Mouse (Mus musculus) hindbrain, embryonic 15.5 days (tissue): ENCODE results near the gene Acr. TPM values are rescaled to one million over a fixed set of nuclear protein-coding genes. Genes with fewer than 3 reads are reported as not detected.

ENCODE experiments used
- ATAC-seq: fragments of 200-750 bp; cut with Nextera tagmentation; 2 replicates; pipeline ENCODE4 v1.8.0; 2017; ENCODE audit warnings: low read depth, moderate number of reproducible peaks, moderate TSS enrichment; ENCODE audit not compliant: low FRiP score
- H3K27ac ChIP-seq: fragments of 300-500 bp; sonication (generic); replicated peaks from 2 replicates; pipeline ENCODE4 v1.5.1; 2015; ENCODE audit warnings: mild to moderate bottlenecking, inconsistent platforms
- H3K27me3 ChIP-seq: fragments of 300-500 bp; sonication (generic); 2 replicates; pipeline ENCODE4 v1.6.1; 2015; ENCODE audit warnings: control low read depth, inconsistent platforms
- H3K36me3 ChIP-seq: fragments of 300-500 bp; sonication (generic); 2 replicates; pipeline ENCODE4 v1.6.1; 2015; ENCODE audit warnings: control low read depth, inconsistent platforms
- H3K4me1 ChIP-seq: fragments of 300-500 bp; sonication (generic); replicated peaks from 2 replicates; pipeline ENCODE4 v1.6.1; 2015; ENCODE audit warnings: control low read depth, inconsistent platforms
- H3K4me2 ChIP-seq: fragments of 300-500 bp; sonication (generic); 2 replicates; pipeline ENCODE4 v1.6.1; 2015; ENCODE audit warnings: moderate library complexity, mild to moderate bottlenecking, inconsistent platforms
- H3K4me3 ChIP-seq: fragments of 300-500 bp; sonication (generic); 2 replicates; pipeline ENCODE4 v1.5.1; 2015; ENCODE audit warnings: mild to moderate bottlenecking, inconsistent platforms
- H3K9ac ChIP-seq: fragments of 300-500 bp; sonication (generic); 2 replicates; pipeline ENCODE4 v1.6.1; 2015; ENCODE audit warnings: inconsistent platforms
- H3K9me3 ChIP-seq: fragments of 300-500 bp; sonication (generic); 2 replicates; pipeline ENCODE4 v1.6.1; 2016; ENCODE audit warnings: control low read depth, inconsistent platforms
- WGBS: fragments of 180-500 bp; shearing (Covaris S2); methylation state at CpG from one replicate; pipeline ENCODE4 v1.1.7; 2015; 5-methylcytosine and 5-hydroxymethylcytosine counted together
- polyA plus RNA-seq: library from polyadenylated mRNA; unstranded; fragments of >200 nt; fragmentation: Nextera tagmentation; extraction: Ambion mirVana; gene quantifications from 2 replicates; pipeline ENCODE4 v1.2.1, GENCODE M21; 2015

Acr gene
- polyA plus RNA-seq: 1.4 and 1.5 TPM in 2 replicates

DNA sequence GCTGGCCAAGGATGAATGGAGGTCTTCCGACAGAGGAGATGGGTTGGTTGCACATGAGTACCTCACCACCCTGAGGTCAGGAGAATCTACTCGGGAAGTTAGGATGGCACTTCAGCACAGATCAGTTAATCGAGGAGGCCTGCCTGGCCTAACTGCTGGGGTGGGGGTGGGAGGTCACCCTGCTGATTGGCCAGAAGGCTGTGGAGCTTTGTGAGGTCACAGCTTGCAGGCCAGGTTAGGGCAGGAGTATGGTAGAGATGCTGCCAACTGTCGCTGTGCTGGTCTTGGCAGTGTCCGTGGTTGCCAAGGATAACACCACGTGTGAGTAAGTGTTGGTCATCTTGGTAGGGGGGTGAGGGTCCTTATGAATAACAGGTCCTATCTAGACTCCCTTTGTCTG, at the start of gene Acr:
Acr (plus strand) TSS at position 213 of the 400 bp plus-strand sequence.
- Histone ChIP-seq H3K36me3 (no peaks in the 10 kb centered on the region), H3K4me3 (no peak within 1 kb of the TSS), H3K9me3 (no peaks in the 10 kb centered on the region), H3K27ac (no peak within 1 kb of the TSS), H3K4me2 (no peak within 1 kb of the TSS), H3K4me1 (no peaks in the 10 kb centered on the region), H3K27me3 (no peaks in the 10 kb centered on the region), H3K9ac (no peak within 1 kb of the TSS)
- no peak for ATAC-seq
- 92% methylated on average over 6 of the region's 6 CpGs for WGBS

DNA sequence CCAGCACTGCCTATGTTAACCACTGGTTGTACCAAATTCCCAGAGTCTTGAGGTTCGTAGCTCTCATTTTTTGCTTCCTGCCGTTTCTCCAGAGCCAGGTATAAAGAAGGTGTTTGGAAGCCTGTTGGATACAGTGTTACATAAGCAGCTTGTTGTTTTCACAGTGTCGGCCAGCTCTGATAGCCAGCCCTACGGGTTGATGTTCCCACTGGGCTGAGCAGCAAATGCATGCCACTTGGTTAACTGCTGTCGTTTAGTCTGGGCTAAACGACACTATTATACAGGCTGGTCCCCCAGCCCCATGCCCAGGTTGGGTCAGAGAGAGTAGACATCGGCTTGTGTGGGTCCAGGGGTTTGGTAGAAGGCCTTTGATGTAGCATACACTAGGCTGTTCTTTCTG, 46.2 kb upstream of the Acr start:
- no peak overlapping the region for H3K4me2 ChIP-seq
- H3K4me1 ChIP-seq: peaks cover 20% of the 10 kb centered on the region
- H3K27me3 ChIP-seq: peaks cover 4% of the 10 kb centered on the region; the same call in 1 of the 2 replicates
- no peak overlapping the region for H3K9ac ChIP-seq
- no peak overlapping the region for H3K27ac ChIP-seq
- ATAC-seq: no peak
- peaks cover 11% of the 10 kb centered on the region; the same call in 1 of the 2 replicates for H3K36me3 ChIP-seq
- WGBS: 81% methylated on average over 7 of the region's 7 CpGs
- no peaks in the 10 kb centered on the region for H3K9me3 ChIP-seq
- H3K4me3 ChIP-seq: no peak overlapping the region

DNA sequence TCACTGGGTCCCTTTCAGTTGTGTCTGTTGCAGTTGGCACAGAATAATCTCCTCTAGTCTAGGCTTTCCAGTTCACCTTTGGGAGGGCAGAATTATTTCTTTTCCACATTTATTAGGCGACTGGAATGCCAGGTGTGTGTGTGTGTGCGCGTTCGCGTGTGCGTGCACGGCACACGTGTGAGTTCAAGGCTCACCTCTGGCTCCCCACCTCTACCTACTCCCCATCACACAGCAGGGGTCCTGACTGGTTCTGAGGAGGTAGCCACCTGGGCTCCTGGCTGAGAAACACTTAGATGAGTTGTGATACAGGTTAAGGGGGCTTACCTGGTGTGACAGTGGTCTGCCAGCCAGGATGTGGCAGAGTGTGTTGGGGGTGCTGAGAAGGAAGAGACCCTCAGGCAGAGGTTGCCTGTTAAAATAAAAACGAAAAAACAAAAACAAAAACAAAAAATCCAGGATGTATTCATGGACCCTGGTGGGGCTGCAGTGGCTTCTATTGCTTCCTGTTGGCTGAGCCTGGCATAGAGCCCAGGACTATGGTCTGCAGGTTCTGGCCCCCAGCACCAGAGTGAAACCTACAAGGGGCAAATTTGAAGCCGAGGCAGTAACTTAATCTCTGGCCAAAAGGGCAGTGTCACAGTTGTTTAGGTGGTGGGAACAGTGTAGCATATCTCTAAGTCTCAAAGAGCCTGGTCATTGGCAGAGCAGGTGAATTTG, 45.4 kb upstream of the Acr start:
- Histone ChIP-seq H3K9ac (no peak overlapping the region), H3K27me3 (peaks cover 4% of the 10 kb centered on the region; the same call in 1 of the 2 replicates)
- WGBS: 83% methylated on average over 10 of the region's 10 CpGs

DNA sequence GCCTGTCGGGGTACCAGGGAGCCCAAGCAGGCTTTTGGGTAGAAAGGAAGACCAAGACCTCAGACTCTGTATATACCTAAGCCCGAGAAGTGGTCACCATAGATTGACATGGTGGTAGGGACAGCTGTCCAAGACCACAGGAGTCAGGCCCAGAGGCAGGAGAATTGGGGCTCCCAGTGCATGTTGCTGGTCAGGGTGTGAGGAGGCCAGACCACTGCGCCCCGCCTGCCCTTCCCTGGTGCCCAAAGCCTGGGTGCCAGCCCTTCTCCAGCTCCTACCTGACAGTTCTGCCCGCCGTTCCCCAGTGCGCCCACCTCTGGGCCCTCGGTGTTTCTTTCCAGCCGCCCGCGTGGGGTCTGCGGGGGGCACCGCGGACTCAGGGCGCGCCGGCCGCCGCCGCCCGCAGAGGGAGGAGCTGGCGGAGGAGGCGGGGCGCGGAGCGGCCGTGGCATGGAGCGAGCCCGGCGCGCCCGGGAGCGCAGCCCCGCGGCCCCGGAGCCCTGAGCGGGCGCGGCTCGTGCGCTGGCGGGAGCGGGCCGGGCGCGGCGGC, 44.8 kb upstream of the Acr start:
- Histone ChIP-seq H3K4me2 (peak overlapping the region; percentile 96), H3K27me3 (peaks cover 4% of the 10 kb centered on the region; the same call in 1 of the 2 replicates), H3K9ac (peak overlapping the region; percentile 45), H3K36me3 (peaks cover 6% of the 10 kb centered on the region; the same call in 1 of the 2 replicates), H3K27ac (no peak overlapping the region), H3K4me1 (peaks cover 20% of the 10 kb centered on the region), H3K4me3 (peak overlapping the region; percentile 76), H3K9me3 (no peaks in the 10 kb centered on the region)
- peak; percentile 55 for ATAC-seq
- 11% methylated on average over 37 of the region's 47 CpGs for WGBS

More for the DNA sequence above, 45.4 kb upstream of the Acr start:
- H3K9me3 ChIP-seq: no peaks in the 10 kb centered on the region
- peak; percentile 9; the same call in 1 of the 2 replicates for ATAC-seq
- peak overlapping the region; percentile 96 for H3K4me2 ChIP-seq
- H3K4me3 ChIP-seq: peak overlapping the region; percentile 76
- peaks cover 20% of the 10 kb centered on the region for H3K4me1 ChIP-seq
- peaks cover 10% of the 10 kb centered on the region; the same call in 1 of the 2 replicates for H3K36me3 ChIP-seq
- H3K27ac ChIP-seq: no peak overlapping the region

DNA sequence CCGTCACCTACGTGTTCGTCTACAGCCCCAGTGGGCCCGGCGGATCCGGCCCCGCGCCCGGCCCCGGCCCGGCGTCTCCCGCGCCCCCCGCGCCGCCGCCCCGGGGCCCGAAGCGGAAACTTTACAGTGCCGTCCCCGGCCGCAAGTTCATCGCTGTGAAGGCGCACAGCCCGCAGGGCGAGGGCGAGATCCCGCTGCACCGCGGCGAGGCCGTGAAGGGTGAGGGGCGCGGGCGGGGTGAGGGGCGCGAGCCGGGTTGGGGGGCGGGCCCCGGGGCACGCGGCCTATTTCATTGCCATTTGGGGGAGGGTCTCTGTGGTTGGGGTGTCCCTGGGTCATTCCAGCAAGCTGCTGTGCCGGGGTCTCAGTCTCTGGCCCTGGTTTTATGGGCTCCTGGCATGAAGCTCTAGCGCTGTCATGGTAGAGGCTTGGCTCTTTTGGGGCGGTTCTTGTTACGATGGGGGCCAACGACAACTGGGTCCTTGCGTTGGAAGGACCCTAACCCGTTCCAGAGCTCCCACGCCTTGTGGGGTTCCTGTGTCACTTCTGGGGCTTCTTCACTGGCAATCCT, 44.0 kb upstream of the Acr start:
- Histone ChIP-seq H3K9ac (peak overlapping the region; percentile 67), H3K27me3 (peaks cover 4% of the 10 kb centered on the region; the same call in 1 of the 2 replicates), H3K4me2 (peak overlapping the region; percentile 96), H3K4me3 (peak overlapping the region; percentile 76), H3K4me1 (peaks cover 20% of the 10 kb centered on the region), H3K36me3 (peaks cover 3% of the 10 kb centered on the region; the same call in 1 of the 2 replicates), H3K9me3 (no peaks in the 10 kb centered on the region), H3K27ac (no peak overlapping the region)
- WGBS: 9% methylated on average over 50 of the region's 52 CpGs
- ATAC-seq: peak; percentile 57

DNA sequence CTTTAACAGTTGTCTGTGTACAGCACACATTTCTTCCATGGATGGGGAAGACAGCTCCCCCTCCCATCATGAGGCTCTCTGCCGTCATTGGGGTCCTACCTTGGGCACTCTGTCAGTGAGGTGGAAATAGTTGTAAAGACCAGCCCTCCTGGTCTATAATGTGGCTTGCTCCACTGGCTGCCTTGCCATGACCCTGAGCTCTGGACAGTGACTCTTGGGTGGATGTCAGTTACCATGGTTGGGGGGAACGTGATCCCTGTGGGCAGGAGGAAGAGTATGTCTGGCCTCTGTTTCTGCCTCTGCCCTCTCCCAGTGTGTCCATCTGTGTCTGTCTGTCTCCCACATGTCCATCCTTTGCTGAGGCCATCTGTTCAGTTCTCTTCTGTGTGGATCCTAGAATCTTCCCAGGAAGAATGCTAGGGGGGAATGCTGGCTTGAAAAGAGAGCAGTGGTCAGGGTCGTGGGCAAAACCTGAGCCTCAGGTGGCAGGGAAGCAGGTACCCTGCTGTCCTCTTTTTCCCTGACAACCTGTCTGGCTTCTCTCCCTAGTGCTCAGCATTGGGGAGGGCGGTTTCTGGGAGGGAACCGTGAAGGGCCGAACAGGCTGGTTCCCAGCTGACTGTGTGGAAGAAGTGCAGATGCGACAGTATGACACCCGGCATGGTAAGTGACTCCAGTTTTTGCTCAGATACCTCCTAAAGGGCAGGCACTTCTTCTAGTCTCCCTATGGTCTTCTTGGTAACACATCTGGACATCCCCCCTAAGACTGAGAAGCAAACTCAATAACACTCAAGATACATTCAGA, 43.3 kb upstream of the Acr start:
- peak overlapping the region; percentile 96 for H3K4me2 ChIP-seq
- H3K4me1 ChIP-seq: peaks cover 20% of the 10 kb centered on the region
- peak overlapping the region; percentile 67 for H3K9ac ChIP-seq
- WGBS: 71% methylated on average over 8 of the region's 8 CpGs
- H3K27me3 ChIP-seq: peaks cover 4% of the 10 kb centered on the region; the same call in 1 of the 2 replicates
- H3K36me3 ChIP-seq: peaks cover 3% of the 10 kb centered on the region; the same call in 1 of the 2 replicates
- H3K27ac ChIP-seq: no peak overlapping the region
- no peak for ATAC-seq
- H3K4me3 ChIP-seq: peak overlapping the region; percentile 76
- H3K9me3 ChIP-seq: no peaks in the 10 kb centered on the region

DNA sequence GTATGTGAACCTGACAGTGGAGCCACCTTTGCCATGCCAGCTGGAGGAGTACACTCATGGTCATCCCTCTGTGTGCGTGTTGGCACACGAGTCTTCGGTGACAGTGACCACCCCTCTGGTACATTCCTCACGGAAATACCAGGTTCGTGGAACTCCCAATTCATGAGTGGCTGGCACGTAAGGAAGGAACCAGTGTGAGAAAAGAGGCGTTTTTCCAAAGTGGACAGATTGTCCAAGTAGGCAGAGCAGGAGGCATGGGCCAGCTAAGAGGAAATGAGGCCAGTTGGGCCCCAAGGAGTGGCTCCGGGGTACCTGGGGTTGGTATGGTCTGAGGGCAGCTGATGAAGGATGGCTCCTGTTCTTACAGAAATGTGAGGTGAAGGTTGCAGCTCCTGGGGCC, 42.7 kb upstream of the Acr start:
- Histone ChIP-seq H3K36me3 (peaks cover 3% of the 10 kb centered on the region; the same call in 1 of the 2 replicates), H3K27ac (no peak overlapping the region), H3K9me3 (no peaks in the 10 kb centered on the region), H3K9ac (no peak overlapping the region), H3K27me3 (peaks cover 4% of the 10 kb centered on the region; the same call in 1 of the 2 replicates), H3K4me2 (no peak overlapping the region), H3K4me1 (peaks cover 20% of the 10 kb centered on the region), H3K4me3 (no peak overlapping the region)
- WGBS: 95% methylated on average over 8 of the region's 8 CpGs
- no peak for ATAC-seq

DNA sequence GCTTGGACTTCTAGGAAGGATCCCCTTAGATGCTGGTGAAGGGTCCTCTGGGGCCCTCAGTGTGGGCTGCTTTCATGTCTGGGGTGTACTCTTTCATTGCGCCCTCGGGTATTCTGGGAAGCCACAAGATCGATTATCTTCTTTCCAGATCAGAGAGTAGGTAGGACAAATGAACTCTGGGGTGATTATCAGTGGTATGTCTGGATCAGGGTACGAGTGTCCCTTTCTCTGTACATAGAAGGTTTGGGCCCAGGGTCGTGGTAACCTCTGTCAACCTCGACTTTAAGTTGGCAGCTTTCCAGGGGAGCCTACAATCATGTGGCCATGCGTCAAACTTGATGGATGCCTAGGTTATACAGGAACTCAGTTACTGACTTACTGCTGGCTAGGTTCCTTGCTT, 42.2 kb upstream of the Acr start:
- no peak for ATAC-seq
- 0 out of 2 replicates have a peak, but pooled peaks cover 3% of the 10 kb centered on the region for H3K36me3 ChIP-seq
- no peak overlapping the region for H3K4me3 ChIP-seq
- H3K27ac ChIP-seq: no peak overlapping the region
- H3K9me3 ChIP-seq: no peaks in the 10 kb centered on the region
- peaks cover 4% of the 10 kb centered on the region; the same call in 1 of the 2 replicates for H3K27me3 ChIP-seq
- no peak overlapping the region for H3K9ac ChIP-seq
- H3K4me2 ChIP-seq: no peak overlapping the region
- peaks cover 20% of the 10 kb centered on the region for H3K4me1 ChIP-seq
- 82% methylated on average over 7 of the region's 7 CpGs for WGBS

DNA sequence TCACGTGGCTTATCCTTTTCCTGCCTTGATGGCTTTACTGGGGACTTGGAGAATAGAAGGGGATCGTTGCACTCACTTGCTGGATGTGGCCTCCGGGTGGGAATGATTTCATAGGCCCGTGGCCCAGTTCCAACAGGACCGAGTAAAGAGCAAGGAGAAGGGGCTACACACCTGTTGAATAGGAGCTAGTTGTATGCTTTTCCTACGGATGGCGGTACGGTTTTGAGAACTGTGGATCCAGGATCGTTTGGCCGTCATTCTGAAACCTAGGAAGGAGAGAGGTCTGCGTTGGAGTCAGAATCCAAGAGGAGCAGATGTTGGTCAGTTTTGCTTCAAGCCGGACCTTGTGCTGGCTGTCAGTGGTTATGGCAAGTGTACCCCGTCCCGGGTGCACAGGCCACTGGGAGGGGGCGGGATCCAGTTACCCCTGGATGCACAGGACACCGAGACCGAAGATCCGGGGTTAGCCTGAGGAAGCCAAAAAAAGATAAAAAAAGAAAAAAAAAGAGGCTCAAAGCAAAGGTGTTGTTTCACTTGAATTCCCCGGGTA, 41.3 kb upstream of the Acr start:
- Histone ChIP-seq H3K9me3 (no peaks in the 10 kb centered on the region), H3K4me2 (no peak overlapping the region), H3K4me3 (no peak overlapping the region), H3K4me1 (peaks cover 26% of the 10 kb centered on the region), H3K27me3 (0 out of 2 replicates have a peak, but pooled peaks cover 4% of the 10 kb centered on the region), H3K9ac (no peak overlapping the region), H3K27ac (no peak overlapping the region), H3K36me3 (0 out of 2 replicates have a peak, but pooled peaks cover 3% of the 10 kb centered on the region)
- no peak for ATAC-seq
- WGBS: 91% methylated on average over 19 of the region's 19 CpGs

DNA sequence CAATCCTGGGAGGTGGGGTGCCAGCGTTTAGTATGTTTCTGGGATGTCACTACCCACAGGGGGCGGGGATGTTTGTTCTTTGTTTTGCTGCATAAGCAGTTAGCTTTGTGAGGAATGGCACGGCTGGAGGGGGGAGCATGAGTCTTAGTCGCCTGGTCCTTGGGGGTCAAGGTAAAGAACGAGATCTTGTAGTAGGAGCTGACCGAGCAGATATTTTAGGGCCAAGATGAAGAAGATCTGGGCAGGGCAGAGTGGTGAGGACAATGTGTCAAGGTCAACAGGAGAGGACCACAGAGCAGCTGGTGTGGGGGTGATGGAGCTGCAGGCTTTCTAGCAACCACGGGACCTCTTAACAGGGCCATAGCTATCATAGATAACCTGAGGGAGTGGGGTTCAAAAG, 40.7 kb upstream of the Acr start:
- H3K9ac ChIP-seq: no peak overlapping the region

DNA sequence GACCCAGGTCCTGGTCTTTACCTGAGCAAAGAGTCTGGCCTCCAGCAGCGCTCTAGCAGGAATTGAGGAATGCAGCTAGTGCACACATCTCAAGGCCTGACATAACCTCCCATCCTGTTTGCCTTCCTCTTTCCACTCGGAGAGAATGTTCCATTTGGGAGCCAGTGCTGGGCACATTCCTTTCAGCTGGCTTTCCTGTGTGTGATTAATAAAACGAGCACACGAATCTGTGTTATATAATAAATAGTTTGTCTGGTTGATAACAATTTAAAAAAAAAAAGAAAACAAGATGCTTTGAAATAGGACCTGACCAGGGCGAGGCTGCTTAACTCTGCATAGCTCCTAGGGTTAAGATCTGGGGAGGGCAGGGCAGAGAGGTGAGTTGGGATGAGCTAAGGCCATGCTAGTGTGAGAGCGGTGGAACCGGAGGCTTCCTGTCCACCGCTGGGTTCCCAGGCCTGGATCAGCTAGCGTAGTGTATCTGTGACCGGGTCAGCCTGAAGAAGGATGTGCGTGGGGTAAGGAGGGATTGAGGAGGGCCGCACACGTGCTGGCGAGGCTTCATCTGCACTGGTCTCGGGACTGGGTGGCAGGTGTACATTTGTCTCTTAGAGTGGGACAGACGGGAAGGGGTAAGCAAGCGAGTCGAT, 39.8 kb upstream of the Acr start:
- Histone ChIP-seq H3K4me3 (no peak overlapping the region), H3K36me3 (0 out of 2 replicates have a peak, but pooled peaks cover 3% of the 10 kb centered on the region), H3K9me3 (no peaks in the 10 kb centered on the region), H3K27me3 (0 out of 2 replicates have a peak, but pooled peaks cover 4% of the 10 kb centered on the region), H3K4me2 (no peak overlapping the region), H3K4me1 (peaks cover 35% of the 10 kb centered on the region), H3K27ac (no peak overlapping the region), H3K9ac (no peak overlapping the region)
- no peak for ATAC-seq
- WGBS: 91% methylated on average over 18 of the region's 18 CpGs

More for the DNA sequence above, 40.7 kb upstream of the Acr start:
- no peak for ATAC-seq
- Histone ChIP-seq H3K36me3 (0 out of 2 replicates have a peak, but pooled peaks cover 3% of the 10 kb centered on the region), H3K9me3 (no peaks in the 10 kb centered on the region), H3K27me3 (0 out of 2 replicates have a peak, but pooled peaks cover 4% of the 10 kb centered on the region), H3K27ac (no peak overlapping the region), H3K4me3 (no peak overlapping the region), H3K4me2 (no peak overlapping the region), H3K4me1 (peaks cover 32% of the 10 kb centered on the region)
- WGBS: 74% methylated on average over 7 of the region's 7 CpGs
